ENCODE assay signal across 8 mouse cellular contexts in the genomic region with DNA sequence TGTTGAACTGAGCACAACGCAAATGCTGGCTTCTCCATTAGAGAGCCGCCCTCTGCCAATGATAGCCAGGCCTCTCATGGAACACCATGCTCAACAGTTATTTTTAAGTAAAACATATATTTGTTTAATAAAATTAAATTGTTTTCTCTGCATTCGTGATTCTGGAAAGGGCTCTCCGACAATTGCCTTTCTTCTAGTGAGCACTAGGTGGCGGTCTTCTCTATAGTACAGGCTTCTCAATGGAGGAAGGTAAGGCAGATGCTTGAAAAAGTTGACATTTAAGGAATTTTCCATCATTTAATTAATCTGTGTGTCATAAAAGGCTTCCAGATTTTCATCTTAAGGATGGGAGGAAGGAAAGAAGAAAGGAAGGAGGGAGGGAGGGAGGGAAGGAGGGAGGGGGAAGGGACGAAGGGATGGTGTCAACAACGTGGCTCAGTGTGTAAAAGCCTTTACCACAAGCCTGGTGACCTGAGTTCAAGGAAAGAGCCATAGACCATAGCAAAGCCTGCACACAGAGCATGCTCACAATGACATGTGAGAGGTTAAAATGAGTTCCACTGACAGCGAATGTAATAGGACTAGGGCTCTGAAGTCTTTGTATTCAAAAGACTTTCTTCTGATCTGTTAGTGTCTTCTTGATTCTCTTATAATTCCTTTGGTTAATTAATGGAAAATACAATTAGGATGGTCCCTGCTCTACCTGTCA. TPM values are rescaled to one million over a fixed set of nuclear protein-coding genes. Genes with fewer than 3 reads are reported as not detected.
A peak's percentile ranks its signal among the peaks of the same experiment; 100 is the strongest.
DNase-seq lines count a peak whose midpoint lies in the region; ATAC-seq and TF ChIP-seq lines count a peak whose summit lies in the region.
"Had no signal": no experiment of that assay in that cellular context is flagged by ENCODE, and none has a peak within 500 bp of the region (broad histone marks: within the 10 kb centered on the region; RNA-seq: fewer than 3 reads in every experiment).

No protein-coding gene starts in this region.

- 0 out of 2 replicates have a peak overlapping the region, but pooled peaks have one; percentile 19 for H3K4me2 ChIP-seq in hindbrain, embryonic 14.5 days (replicated peaks)
- peak overlapping the region; percentile 35 for H3K4me2 ChIP-seq in CH12.LX (ENCODE audit: insufficient read depth, low read depth, poor library complexity, severe bottlenecking)

- H3K9me3 ChIP-seq in hindbrain, embryonic 14.5 days (ENCODE audit: control insufficient read depth, low read length): no peaks in the 10 kb centered on the region
- no peaks in the 10 kb centered on the region for H3K9me3 ChIP-seq in hindbrain, embryonic 10.5 days
- no peaks in the 10 kb centered on the region for H3K9me3 ChIP-seq in CH12.LX (replicated peaks; ENCODE audit: low read length)

- H3K4me3 ChIP-seq in hindbrain, embryonic 14.5 days (replicated peaks; ENCODE audit: low read length): no peak overlapping the region
- no peak overlapping the region for H3K4me3 ChIP-seq in hindbrain, embryonic 10.5 days
- no peak overlapping the region for H3K4me3 ChIP-seq in CH12.LX (replicated peaks in 1 of 3; ENCODE audit: low read depth in 2 of 3, low read length in 2 of 3, poor library complexity in 1 of 3)

- no peaks in the 10 kb centered on the region for H3K79me2 ChIP-seq in CH12.LX (replicated peaks; ENCODE audit: control insufficient read depth, extremely low read depth, insufficient read depth, poor library complexity, severe bottlenecking)

- dilution Hi-C loops in CH12.LX (cut with MboI; ENCODE audit: extremely low pct_ligation_motif_present, extremely low pct_unique_long_range_greater_than_20kb, low sequenced_read_pairs): no loop called here

- WGBS in hindbrain, embryonic 14.5 days: 45% methylated on average over 8 of the region's 8 CpGs
- WGBS in hindbrain, embryonic 10.5 days: 40% methylated on average over 8 of the region's 8 CpGs

- peak; percentile 52 to 83 for TF ChIP-seq CTCF in CH12.LX (conservative IDR thresholded peaks at IDR 0.05 in 1 of 2, IDR thresholded peaks at IDR 0.05 in 1 of 2; ENCODE audit: low read depth in 2 of 2, low read length in 2 of 2)

- in situ Hi-C loops in CH12.LX (cut with MboI; ENCODE audit: low pct_ligation_motif_present, low pct_unique_long_range_greater_than_20kb, low sequenced_read_pairs): no loop called here

- TF ChIP-seq POLR2A in CH12.LX (IDR thresholded peaks at IDR 0.05; ENCODE audit: low read depth, low read length): no peak

- H3K4me1 ChIP-seq in hindbrain, embryonic 14.5 days (replicated peaks; ENCODE audit: control insufficient read depth, insufficient read depth, low read length): no peaks in the 10 kb centered on the region
- peaks cover 7% of the 10 kb centered on the region for H3K4me1 ChIP-seq in hindbrain, embryonic 10.5 days (replicated peaks)
- peaks cover 3 to 29% of the 10 kb centered on the region in 2 experiments; a peak in 3 of 4 replicates for H3K4me1 ChIP-seq in CH12.LX (ENCODE audit: control insufficient read depth in 1 of 2, insufficient read depth in 2 of 2)

- no peak for ATAC-seq in hindbrain, embryonic 14.5 days (ENCODE audit: low FRiP score)

- H3K36me3 ChIP-seq in hindbrain, embryonic 14.5 days (replicated peaks; ENCODE audit: control insufficient read depth, insufficient read depth): no peaks in the 10 kb centered on the region
- H3K36me3 ChIP-seq in hindbrain, embryonic 10.5 days: no peaks in the 10 kb centered on the region
- no peaks in the 10 kb centered on the region for H3K36me3 ChIP-seq in CH12.LX (replicated peaks in 1 of 2; ENCODE audit: control insufficient read depth in 1 of 2, insufficient read depth in 1 of 2, low read length in 1 of 2)

- peak; percentile 74 for TF ChIP-seq RAD21 in CH12.LX (IDR thresholded peaks at IDR 0.05; ENCODE audit: low read depth, low read length)

- H3K9ac ChIP-seq in hindbrain, embryonic 14.5 days: no peak overlapping the region
- no peak overlapping the region for H3K9ac ChIP-seq in CH12.LX (ENCODE audit: insufficient read depth, low read depth)

- peak; percentile 65 for DNase-seq in hindbrain, embryonic 14.5 days (ENCODE audit: low spot score)
- DNase-seq in hindbrain, embryonic 10.5 days (ENCODE audit: low spot score): no peak
- DNase-seq in 3134 (ENCODE audit: extremely low read depth, insufficient read length, low spot score) (peak; percentile 13), CH12.LX (ENCODE audit: extremely low read depth) (peak; percentile 47)
- DNase-seq in frontal cortex, adult 2 months (ENCODE audit: extremely low spot score in 1 of 2, low spot score in 1 of 2): peak; percentile 8 to 69
- peak; percentile 25 for DNase-seq in layer of hippocampus, adult 9-10 months (ENCODE audit: low spot score)
- DNase-seq in right cerebral cortex, postnatal 14 days: peak; percentile 12

- no peak overlapping the region for H3K27ac ChIP-seq in hindbrain, embryonic 14.5 days
- H3K27ac ChIP-seq in hindbrain, embryonic 10.5 days: no peak overlapping the region
- no peak overlapping the region for H3K27ac ChIP-seq in CH12.LX (ENCODE audit: insufficient read depth, low read depth)
- H3K27ac ChIP-seq: macrophage had no signal

- TF ChIP-seq EP300 in CH12.LX (IDR thresholded peaks at IDR 0.05; ENCODE audit: low read length): no peak

- no peaks in the 10 kb centered on the region for H3K27me3 ChIP-seq in hindbrain, embryonic 14.5 days (ENCODE audit: control insufficient read depth, insufficient read depth, low read length)
- H3K27me3 ChIP-seq in hindbrain, embryonic 10.5 days (ENCODE audit: insufficient read depth, poor library complexity, severe bottlenecking): peaks cover 6% of the 10 kb centered on the region; the same call in 1 of the 2 replicates
- H3K27me3 ChIP-seq in CH12.LX (replicated peaks): no peaks in the 10 kb centered on the region

TF ChIP-seq in CH12.LX, 34 proteins besides CTCF, POLR2A, EP300 and RAD21:
- 0 out of 2 replicates have a peak, but pooled peaks have one; percentile 12 for TF ChIP-seq NRF1 (IDR thresholded peaks at IDR 0.05; ENCODE audit: low read depth, low read length)
- peak; percentile 47; the same call in 1 of the 2 replicates for TF ChIP-seq SMC3 (IDR thresholded peaks at IDR 0.05; ENCODE audit: low read depth, low read length)
- no peak for TF ChIP-seq GABPA (IDR thresholded peaks at IDR 0.05; ENCODE audit: insufficient replicate concordance, low read depth, low read length)
TF ChIP-seq in CH12.LX: peak in this region for 2.

RNA-seq across cellular contexts. Expression of gene Cryge, which starts 4.4 kb away (rescaled TPM):
- not detected in 2 replicates for polyA plus RNA-seq in hindbrain, embryonic 14.5 days (2014; fragmentation: Nextera tagmentation; extraction: Ambion mirVana)
- polyA plus RNA-seq in hindbrain, embryonic 10.5 days (2016; fragmentation: Nextera tagmentation; extraction: Ambion mirVana): 0.30 and 2.9 TPM in 2 replicates
- total RNA-seq in CH12.LX (2012; rRNA removed): not detected in 2 replicates
- not detected in 2 replicates for total RNA-seq in CH12.LX (2014; rRNA removed)
- polyA plus RNA-seq in CH12.LX (2012; ENCODE audit: insufficient read length, low read depth): not detected in 2 replicates
- polyA plus RNA-seq in frontal cortex, adult 2 months (2012; rRNA removed): not detected in 2 replicates
- polyA plus RNA-seq: macrophage had no signal

RNA-seq across cellular contexts. Expression of gene Akr1cl, which starts 14.0 kb away (rescaled TPM):
- polyA plus RNA-seq in hindbrain, embryonic 14.5 days (2014; fragmentation: Nextera tagmentation; extraction: Ambion mirVana): not detected in 2 replicates
- 0.22 and 0.34 TPM in 2 replicates for polyA plus RNA-seq in hindbrain, embryonic 10.5 days (2016; fragmentation: Nextera tagmentation; extraction: Ambion mirVana)
- total RNA-seq in CH12.LX (2012; rRNA removed) (not detected in 2 replicates), CH12.LX (2014; rRNA removed) (not detected in 2 replicates)
- polyA plus RNA-seq in CH12.LX (2012; ENCODE audit: insufficient read length, low read depth): not detected in 2 replicates
- polyA plus RNA-seq in frontal cortex, adult 2 months (2012; rRNA removed): not detected in 2 replicates
- polyA plus RNA-seq: macrophage had no signal

RNA-seq across cellular contexts. Expression of gene Crygd, which starts 16.7 kb away (rescaled TPM):
- not detected in 2 replicates for polyA plus RNA-seq in hindbrain, embryonic 14.5 days (2014; fragmentation: Nextera tagmentation; extraction: Ambion mirVana)
- not detected in 2 replicates for polyA plus RNA-seq in hindbrain, embryonic 10.5 days (2016; fragmentation: Nextera tagmentation; extraction: Ambion mirVana)
- not detected in 2 replicates for total RNA-seq in CH12.LX (2012; rRNA removed)
- total RNA-seq in CH12.LX (2014; rRNA removed): not detected in 2 replicates
- polyA plus RNA-seq in CH12.LX (2012; ENCODE audit: insufficient read length, low read depth): not detected in 2 replicates
- not detected in 2 replicates for polyA plus RNA-seq in frontal cortex, adult 2 months (2012; rRNA removed)
- polyA plus RNA-seq: macrophage had no signal

RNA-seq across cellular contexts. Expression of gene Crygc, which starts 26.9 kb away (rescaled TPM):
- polyA plus RNA-seq in hindbrain, embryonic 14.5 days (2014; fragmentation: Nextera tagmentation; extraction: Ambion mirVana): not detected in 2 replicates
- 0.27 TPM in 1 of 2 replicates, not detected in the other for polyA plus RNA-seq in hindbrain, embryonic 10.5 days (2016; fragmentation: Nextera tagmentation; extraction: Ambion mirVana)
- total RNA-seq in CH12.LX (2012; rRNA removed) (not detected in 2 replicates), CH12.LX (2014; rRNA removed) (not detected in 2 replicates)
- not detected in 2 replicates for polyA plus RNA-seq in CH12.LX (2012; ENCODE audit: insufficient read length, low read depth)
- not detected in 2 replicates for polyA plus RNA-seq in frontal cortex, adult 2 months (2012; rRNA removed)
- polyA plus RNA-seq: macrophage had no signal

RNA-seq across cellular contexts. Expression of gene Crygb, which starts 35.5 kb away (rescaled TPM):
- polyA plus RNA-seq in hindbrain, embryonic 14.5 days (2014; fragmentation: Nextera tagmentation; extraction: Ambion mirVana): 0.99 TPM in 1 of 2 replicates, not detected in the other
- polyA plus RNA-seq in hindbrain, embryonic 10.5 days (2016; fragmentation: Nextera tagmentation; extraction: Ambion mirVana): not detected in 2 replicates
- total RNA-seq in CH12.LX (2012; rRNA removed): not detected in 2 replicates
- total RNA-seq in CH12.LX (2014; rRNA removed): not detected in 2 replicates
- polyA plus RNA-seq in CH12.LX (2012; ENCODE audit: insufficient read length, low read depth): not detected in 2 replicates
- not detected in 2 replicates for polyA plus RNA-seq in frontal cortex, adult 2 months (2012; rRNA removed)
- polyA plus RNA-seq: macrophage had no signal
